Mouse (Mus musculus): ENCODE data around the gene Slc47a1. TPM values are rescaled to one million over a fixed set of nuclear protein-coding genes. Genes with fewer than 3 reads are reported as not detected.
"Not testable (repeated sequence)": the region's sequence is repeated elsewhere in the genome, so short reads cannot be mapped to it uniquely, and the experiment has no call there.

Gene Slc47a1
- polyA plus RNA-seq, 1 experiment from 2014 or later: 1.3 TPM

DNA sequence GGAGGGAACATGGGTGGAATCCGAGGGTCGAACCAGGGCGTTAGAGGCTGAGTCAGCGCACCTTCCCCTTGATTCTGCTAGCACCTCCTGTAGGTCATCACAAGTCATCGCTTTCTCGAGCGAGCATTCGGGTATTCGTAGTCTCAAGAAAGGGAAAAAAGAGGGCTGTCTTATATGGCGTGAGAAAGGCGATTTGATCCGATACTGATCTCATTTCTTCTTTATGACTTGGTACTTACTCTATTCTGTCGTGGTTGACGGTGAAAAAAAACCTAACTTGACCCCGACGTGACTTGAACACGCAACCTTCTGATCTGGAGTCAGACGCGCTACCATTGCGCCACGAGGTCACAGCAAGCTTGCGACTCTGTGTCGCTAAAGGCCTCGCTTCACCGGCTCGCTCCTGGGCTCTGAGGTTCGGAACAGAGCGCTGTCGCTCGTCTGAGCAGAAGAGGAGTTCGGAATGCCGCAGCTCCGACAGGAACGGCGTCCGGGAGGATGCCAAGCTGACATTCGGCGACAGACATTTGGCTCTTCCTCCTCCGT lies 29.6 kb upstream of the Slc47a1 start:
- Histone ChIP-seq H3K4me3 (ENCODE audit: low read depth, low read length) (peak overlapping the region; percentile 80), H3K36me3 (ENCODE audit: control insufficient read depth, insufficient read depth, low read length) (no peaks in the 10 kb centered on the region), H3K9me3 (ENCODE audit: control insufficient read depth, low read length) (no peaks in the 10 kb centered on the region), H3K9ac (ENCODE audit: low read length) (peak overlapping the region; percentile 81), H3K27ac (replicated peaks) (peak overlapping the region; percentile 98), H3K27me3 (ENCODE audit: control insufficient read depth, insufficient read depth, low read length) (no peaks in the 10 kb centered on the region), H3K4me2 (replicated peaks; ENCODE audit: low read depth) (peak overlapping the region; percentile 59), H3K4me1 (replicated peaks; ENCODE audit: control insufficient read depth, insufficient read depth) (no peaks in the 10 kb centered on the region)
- WGBS: under 1% methylated on average over 39 of the region's 39 CpGs
- peak; percentile 81 for DNase-seq (ENCODE audit: low spot score)
- peak; percentile 84 for ATAC-seq (ENCODE audit: low FRiP score, low TSS enrichment)
- TF ChIP-seq EP300 (optimal IDR thresholded peaks at IDR 0.05): no peak
- peak; percentile 67 for TF ChIP-seq CTCF (IDR thresholded peaks at IDR 0.05; ENCODE audit: low read depth)

GRCm38 (mm10) chr11:61401794-61402193 lies 23.6 kb upstream of the Slc47a1 start:
- TF ChIP-seq CTCF (IDR thresholded peaks at IDR 0.05; ENCODE audit: low read depth) (no peak), EP300 (optimal IDR thresholded peaks at IDR 0.05) (no peak)

GRCm38 (mm10) chr11:61400681-61401346 lies 22.7 kb upstream of the Slc47a1 start:
- Histone ChIP-seq H3K9ac (ENCODE audit: low read length) (no peak overlapping the region), H3K4me1 (replicated peaks; ENCODE audit: control insufficient read depth, insufficient read depth) (no peaks in the 10 kb centered on the region), H3K4me3 (ENCODE audit: low read depth, low read length) (no peak overlapping the region), H3K36me3 (ENCODE audit: control insufficient read depth, insufficient read depth, low read length) (no peaks in the 10 kb centered on the region), H3K4me2 (replicated peaks; ENCODE audit: low read depth) (no peak overlapping the region), H3K9me3 (ENCODE audit: control insufficient read depth, low read length) (no peaks in the 10 kb centered on the region), H3K27me3 (ENCODE audit: control insufficient read depth, insufficient read depth, low read length) (no peaks in the 10 kb centered on the region), H3K27ac (replicated peaks) (no peak overlapping the region)
- no peak for TF ChIP-seq CTCF (IDR thresholded peaks at IDR 0.05; ENCODE audit: low read depth)
- no peak for TF ChIP-seq EP300 (optimal IDR thresholded peaks at IDR 0.05)
- no peak for DNase-seq (ENCODE audit: low spot score)
- WGBS: 67% methylated on average over 8 of the region's 8 CpGs
- ATAC-seq (ENCODE audit: low FRiP score, low TSS enrichment): no peak

More at GRCm38 (mm10) chr11:61401794-61402193, 23.6 kb upstream of the Slc47a1 start:
- no peak for ATAC-seq (ENCODE audit: low FRiP score, low TSS enrichment)
- 74% methylated on average over 4 of the region's 4 CpGs for WGBS
- Histone ChIP-seq H3K4me1 (replicated peaks; ENCODE audit: control insufficient read depth, insufficient read depth) (no peaks in the 10 kb centered on the region), H3K27me3 (ENCODE audit: control insufficient read depth, insufficient read depth, low read length) (no peaks in the 10 kb centered on the region), H3K9ac (ENCODE audit: low read length) (no peak overlapping the region), H3K4me2 (replicated peaks; ENCODE audit: low read depth) (no peak overlapping the region), H3K27ac (replicated peaks) (no peak overlapping the region), H3K4me3 (ENCODE audit: low read depth, low read length) (no peak overlapping the region), H3K36me3 (ENCODE audit: control insufficient read depth, insufficient read depth, low read length) (no peaks in the 10 kb centered on the region), H3K9me3 (ENCODE audit: control insufficient read depth, low read length) (no peaks in the 10 kb centered on the region)
- no peak for DNase-seq (ENCODE audit: low spot score)

DNA sequence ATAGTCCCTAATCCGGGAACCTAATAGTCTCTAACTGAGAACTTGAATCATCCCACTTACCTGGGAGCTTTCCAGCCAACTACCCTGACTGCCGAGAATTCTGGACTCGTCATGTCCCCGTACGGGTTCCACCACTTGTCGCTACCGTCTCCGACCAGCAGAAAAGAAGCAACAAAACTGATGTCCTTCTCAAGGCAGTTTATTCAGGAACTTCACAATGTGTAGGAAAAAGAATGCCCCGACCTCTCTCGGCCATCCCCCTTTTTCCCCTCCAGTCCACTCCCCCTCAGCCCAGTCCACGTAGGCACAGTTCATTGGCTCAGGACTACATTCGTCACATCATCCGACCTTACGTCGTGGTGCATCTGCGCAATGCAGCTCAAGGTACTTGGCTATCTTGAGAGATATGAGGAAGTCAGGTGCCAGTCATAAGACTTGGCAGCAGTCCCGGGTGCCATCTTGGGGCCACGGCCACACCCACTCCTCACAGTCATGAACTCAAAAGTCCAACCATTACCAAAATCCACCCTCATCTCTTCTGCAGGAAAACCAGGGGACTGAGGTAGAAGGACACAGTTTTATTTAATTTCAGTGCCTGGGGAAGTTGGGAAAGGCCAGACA lies 19.4 kb upstream of the Slc47a1 start:
- not testable (repeated sequence) for H3K4me1 ChIP-seq (replicated peaks; ENCODE audit: control insufficient read depth, insufficient read depth); H3K27me3 ChIP-seq (ENCODE audit: control insufficient read depth, insufficient read depth, low read length); ATAC-seq (ENCODE audit: low FRiP score, low TSS enrichment); H3K27ac ChIP-seq (replicated peaks); H3K4me3 ChIP-seq (ENCODE audit: low read depth, low read length); H3K9ac ChIP-seq (ENCODE audit: low read length); H3K9me3 ChIP-seq (ENCODE audit: control insufficient read depth, low read length); H3K4me2 ChIP-seq (replicated peaks; ENCODE audit: low read depth); H3K36me3 ChIP-seq (ENCODE audit: control insufficient read depth, insufficient read depth, low read length); DNase-seq (ENCODE audit: low spot score)
- 94% methylated on average over 18 of the region's 18 CpGs for WGBS

- no peak overlapping the region for H3K9ac ChIP-seq (ENCODE audit: low read length)
- H3K4me1 ChIP-seq (replicated peaks; ENCODE audit: control insufficient read depth, insufficient read depth): no peaks in the 10 kb centered on the region
- no peak for DNase-seq (ENCODE audit: low spot score)
- no peak for ATAC-seq (ENCODE audit: low FRiP score, low TSS enrichment)
- H3K9me3 ChIP-seq (ENCODE audit: control insufficient read depth, low read length): no peaks in the 10 kb centered on the region
- WGBS: 47% methylated on average over 4 of the region's 4 CpGs
- no peak overlapping the region for H3K4me3 ChIP-seq (ENCODE audit: low read depth, low read length)
- H3K4me2 ChIP-seq (replicated peaks; ENCODE audit: low read depth): no peak overlapping the region
- no peak for TF ChIP-seq CTCF (IDR thresholded peaks at IDR 0.05; ENCODE audit: low read depth)
- no peak for TF ChIP-seq EP300 (optimal IDR thresholded peaks at IDR 0.05)
- no peaks in the 10 kb centered on the region for H3K36me3 ChIP-seq (ENCODE audit: control insufficient read depth, insufficient read depth, low read length)
- no peaks in the 10 kb centered on the region for H3K27me3 ChIP-seq (ENCODE audit: control insufficient read depth, insufficient read depth, low read length)
- H3K27ac ChIP-seq (replicated peaks): no peak overlapping the region
Observed at GRCm38 (mm10) chr11:61388936-61389335, 10.8 kb upstream of the Slc47a1 start.

GRCm38 (mm10) chr11:61388012-61388411 lies 9.9 kb upstream of the Slc47a1 start:
- Histone ChIP-seq H3K4me3 (ENCODE audit: low read depth, low read length) (no peak overlapping the region), H3K9me3 (ENCODE audit: control insufficient read depth, low read length) (no peaks in the 10 kb centered on the region), H3K27ac (replicated peaks) (no peak overlapping the region), H3K9ac (ENCODE audit: low read length) (no peak overlapping the region), H3K4me1 (replicated peaks; ENCODE audit: control insufficient read depth, insufficient read depth) (no peaks in the 10 kb centered on the region), H3K36me3 (ENCODE audit: control insufficient read depth, insufficient read depth, low read length) (no peaks in the 10 kb centered on the region), H3K4me2 (replicated peaks; ENCODE audit: low read depth) (no peak overlapping the region), H3K27me3 (ENCODE audit: control insufficient read depth, insufficient read depth, low read length) (no peaks in the 10 kb centered on the region)
- no peak for ATAC-seq (ENCODE audit: low FRiP score, low TSS enrichment)
- TF ChIP-seq CTCF (IDR thresholded peaks at IDR 0.05; ENCODE audit: low read depth): peak; percentile 77
- TF ChIP-seq EP300 (optimal IDR thresholded peaks at IDR 0.05): no peak
- WGBS: 60% methylated on average over 6 of the region's 6 CpGs
- DNase-seq (ENCODE audit: low spot score): peak; percentile 54

Data from stomach, postnatal 0 days (tissue).